In genomic region chr13:17992697-17993514, GRCm38 (mm10) we compare ENCODE assay signal across 8 mouse cellular contexts. TPM values are rescaled to one million over a fixed set of nuclear protein-coding genes. Genes with fewer than 3 reads are reported as not detected.
DNase-seq lines count a peak whose midpoint lies in the region; ATAC-seq and TF ChIP-seq lines count a peak whose summit lies in the region.

Gene Yae1d1 (minus strand): TSS chr13:17993349.

- ATAC-seq in Patski, result peak; percentile 92
- ATAC-seq in hindbrain, embryonic 13.5 days (ENCODE audit: low FRiP score), result peak; percentile 99

- WGBS in hindbrain, embryonic 13.5 days, result under 1% methylated on average over 54 of the region's 54 CpGs

- H3K4me1 ChIP-seq in hindbrain, embryonic 13.5 days (replicated peaks), result peaks cover 11% of the 10 kb centered on the region

- DNase-seq in Patski (ENCODE audit: low read depth, low spot score), result no peak
- DNase-seq in cerebellum, postnatal 14 days, result peak; percentile 95 to 98
- DNase-seq in frontal cortex, postnatal 14 days (ENCODE audit: low spot score in 2 of 2), result peak; percentile 73 to 84
- peak; percentile 91 to 96 for DNase-seq in layer of hippocampus, postnatal 25 days (ENCODE audit: extremely low spot score in 1 of 2, low spot score in 1 of 2)
- DNase-seq in lung, postnatal 25 days (ENCODE audit: low spot score), result peak; percentile 92
- peak; percentile 94 for DNase-seq in retina, embryonic 14.5 days (ENCODE audit: low spot score)
- peak; percentile 98 for DNase-seq in thymus, postnatal 4 days

- peak within 1 kb of the TSS; percentile 86 for H3K27ac ChIP-seq in hindbrain, embryonic 13.5 days

- CTCF ChIA-PET in Patski (lab: Charles Lee), result no interaction called here

- TF ChIP-seq CTCF in Patski (IDR thresholded peaks at IDR 0.05), result peak; percentile 69

- no peaks in the 10 kb centered on the region; the same call in 1 of the 2 replicates for H3K36me3 ChIP-seq in hindbrain, embryonic 13.5 days

- peak within 1 kb of the TSS; percentile 85 for H3K4me3 ChIP-seq in hindbrain, embryonic 13.5 days

- H3K9me3 ChIP-seq in hindbrain, embryonic 13.5 days, result no peaks in the 10 kb centered on the region

- POLR2A ChIA-PET in Patski (lab: Charles Lee), result no interaction called here

- peak within 1 kb of the TSS; percentile 90 for H3K9ac ChIP-seq in hindbrain, embryonic 13.5 days

- H3K27me3 ChIP-seq in Patski, result peaks cover 6% of the 10 kb centered on the region
- no peaks in the 10 kb centered on the region for H3K27me3 ChIP-seq in hindbrain, embryonic 13.5 days

- H3K4me2 ChIP-seq in hindbrain, embryonic 13.5 days, result peak within 1 kb of the TSS; percentile 83

- in situ Hi-C loops in Patski (cut with MboI; ENCODE audit: low pct_unique_long_range_greater_than_20kb), result no loop called here

RNA-seq across cellular contexts. Expression of gene Yae1d1, which starts in this region (rescaled TPM):
- polyA plus RNA-seq in Patski (2021), result 21.1 TPM
- 100 and 102 TPM in 2 replicates for polyA plus RNA-seq in hindbrain, embryonic 13.5 days (2015; fragmentation: Nextera tagmentation; extraction: Ambion mirVana)
- total RNA-seq in layer of hippocampus, postnatal 25 days (2021), result 10 to 100 TPM; 23.6 to 23.9 TPM
